Mouse (Mus musculus) 416B (cell line): Measurements from ENCODE around the gene Spata25.
A peak's percentile ranks its signal among the peaks of the same experiment; 100 is the strongest.
"Not testable (repeated sequence)": the region's sequence is repeated elsewhere in the genome, so short reads cannot be mapped to it uniquely, and the experiment has no call there.

Source experiments
- DNase-seq: peaks from one replicate; pipeline ENCODE4 v3.0.0; 2011; ENCODE audit warnings: low read depth

The Spata25 gene

DNA sequence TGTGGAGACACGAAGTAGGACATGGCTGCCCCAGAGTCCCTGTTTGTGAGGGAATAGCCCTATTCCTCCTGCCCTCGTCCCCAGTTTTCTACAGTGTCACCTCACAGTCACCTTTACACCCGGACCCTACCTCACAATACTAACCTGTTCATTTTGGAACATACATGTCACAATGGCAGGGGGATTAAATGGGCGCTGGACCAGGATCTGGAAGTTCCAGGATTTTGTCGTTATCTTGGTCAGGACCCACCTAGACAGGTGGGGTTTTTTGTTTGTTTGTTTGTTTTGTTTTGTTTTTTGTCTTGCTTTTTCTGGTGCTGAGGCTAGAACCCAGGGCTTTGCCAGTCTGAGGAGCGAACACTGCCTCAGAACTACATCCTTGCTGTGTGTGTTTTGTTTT, at the start of gene Spata25:
TSS of gene Spata25 (minus strand) at position 101 of the 400 bp plus-strand sequence.
- no peak for DNase-seq

DNA sequence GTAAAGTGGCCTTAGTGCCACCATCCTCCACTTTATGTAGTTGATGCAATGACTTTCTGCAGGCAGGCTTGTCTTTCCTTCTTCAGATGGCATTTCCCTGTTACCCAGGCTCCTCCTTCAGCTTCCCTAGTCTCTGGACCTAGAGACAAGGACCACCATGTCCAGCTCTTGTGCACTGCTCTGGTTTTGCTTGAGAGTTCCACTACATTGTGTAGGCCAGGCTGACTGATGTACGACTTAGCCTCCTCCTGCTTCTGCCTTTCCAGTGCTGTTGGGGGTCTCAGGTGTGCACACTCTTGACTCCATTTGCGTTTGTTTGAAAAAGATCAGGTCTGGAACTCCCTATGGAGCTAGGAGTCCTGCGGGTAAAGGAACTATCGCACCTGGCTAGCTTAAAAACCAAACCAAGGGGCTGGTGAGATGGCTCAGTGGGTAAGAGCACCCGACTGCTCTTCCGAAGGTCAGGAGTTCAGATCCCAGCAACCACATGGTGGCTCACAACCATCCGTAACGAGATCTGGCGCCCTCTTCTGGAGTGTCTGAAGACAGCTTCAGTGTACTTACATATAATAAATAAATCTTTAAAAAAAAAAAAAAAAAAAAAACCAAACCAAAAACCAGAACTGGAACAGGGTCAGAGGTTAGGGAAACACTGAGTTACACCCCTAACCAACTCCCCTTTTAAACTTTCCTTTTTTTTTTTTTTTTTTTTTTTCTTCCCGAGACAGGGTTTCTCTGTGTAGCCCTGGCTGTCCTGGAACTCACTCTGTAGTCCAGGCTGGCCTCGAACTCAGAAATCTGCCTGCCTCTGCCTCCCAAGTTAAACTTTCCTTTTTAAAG, 49.3 kb upstream of the Spata25 start:
- not testable (repeated sequence) for DNase-seq

DNA sequence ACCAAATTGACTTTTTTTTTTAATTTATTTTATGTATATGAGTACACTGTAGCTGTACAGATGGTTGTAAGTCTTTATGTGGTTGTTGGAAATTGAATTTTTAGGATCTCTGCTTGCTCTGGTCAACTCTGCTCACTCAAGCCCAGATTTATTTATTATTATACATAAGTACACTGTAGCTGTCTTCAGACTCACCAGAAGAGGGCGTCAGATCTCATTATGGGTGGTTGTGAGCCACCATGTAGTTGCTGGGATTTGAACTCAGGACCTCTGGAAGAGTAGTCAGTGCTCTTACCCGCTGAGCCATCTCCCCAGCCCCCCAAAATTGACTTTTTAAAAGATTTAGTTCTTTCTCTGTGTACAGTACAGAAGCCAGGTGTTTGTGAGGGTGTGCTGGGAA, 47.3 kb upstream of the Spata25 start:
- DNase-seq = not testable (repeated sequence)

DNA sequence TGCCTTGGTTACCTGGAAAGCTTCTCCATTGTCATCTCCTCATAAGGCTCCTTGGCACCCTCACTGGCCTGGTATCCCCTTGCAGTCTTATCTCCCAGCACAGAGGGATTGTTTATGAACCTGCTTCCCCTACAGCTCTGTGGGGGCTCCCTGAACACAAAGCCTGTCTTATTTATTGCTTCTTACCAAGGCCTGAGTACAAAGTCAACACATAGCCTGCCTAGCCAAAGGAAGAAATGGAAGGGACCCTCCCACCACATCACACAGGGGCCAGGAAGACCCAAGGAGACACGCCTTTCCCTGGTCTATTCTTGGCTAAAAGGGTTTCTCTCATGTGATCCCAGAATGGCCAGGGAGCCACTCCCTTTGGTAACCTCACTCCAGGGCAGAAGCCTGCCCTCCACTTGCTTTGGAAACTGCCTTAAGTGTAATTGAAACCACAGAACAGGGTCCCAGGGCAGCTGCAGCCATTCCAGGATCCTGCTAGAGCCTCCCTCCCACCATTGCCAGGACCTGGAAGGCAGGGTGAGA, 46.0 kb upstream of the Spata25 start:
- DNase-seq = no peak

- DNase-seq = no peak
Measured at GRCm38 (mm10) chr2:164873621-164874020, 45.3 kb upstream of the Spata25 start.

GRCm38 (mm10) chr2:164871602-164872303, 43.4 kb upstream of the Spata25 start:
- DNase-seq = no peak

DNA sequence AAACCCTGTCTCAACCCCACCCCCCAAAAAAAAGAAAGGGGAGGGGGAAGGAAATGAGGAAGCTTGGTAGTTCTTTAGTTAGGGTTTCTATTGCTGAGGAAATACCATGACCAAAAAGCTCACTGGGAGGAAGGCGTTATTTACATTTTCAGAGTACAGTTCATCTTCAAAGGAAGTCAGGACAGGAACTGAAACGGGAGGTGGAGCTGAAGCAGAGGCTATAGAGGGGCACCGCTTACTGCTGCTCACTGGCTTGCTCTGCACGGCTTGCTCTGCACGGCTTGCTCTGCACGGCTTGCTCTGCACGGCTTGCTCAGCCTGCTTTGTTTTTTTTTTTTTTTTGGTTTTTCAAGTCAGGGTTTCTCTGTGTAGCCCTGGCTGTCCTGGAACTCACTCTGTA, 40.2 kb upstream of the Spata25 start:
- DNase-seq = peak; percentile 50

DNA sequence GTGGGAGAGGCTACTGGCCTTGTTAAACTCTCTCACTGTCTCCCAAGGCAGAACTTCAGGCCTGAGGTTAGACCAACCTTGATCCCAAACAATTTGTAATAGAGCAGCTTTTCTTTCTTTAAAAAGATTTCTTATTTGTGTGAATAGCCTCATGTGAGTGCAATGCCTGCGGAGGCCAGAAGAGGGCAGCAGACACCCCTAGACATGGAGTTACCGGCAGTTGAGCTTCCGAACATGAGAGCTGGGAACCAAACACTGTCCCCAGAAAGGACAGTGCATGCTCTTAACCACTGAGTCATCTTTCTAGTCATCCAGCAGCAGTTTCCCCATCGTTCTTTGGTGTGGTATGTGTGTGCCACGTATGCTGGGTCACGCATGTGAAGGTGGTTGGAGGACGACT, 39.2 kb upstream of the Spata25 start:
- peak; percentile 41 for DNase-seq

DNA sequence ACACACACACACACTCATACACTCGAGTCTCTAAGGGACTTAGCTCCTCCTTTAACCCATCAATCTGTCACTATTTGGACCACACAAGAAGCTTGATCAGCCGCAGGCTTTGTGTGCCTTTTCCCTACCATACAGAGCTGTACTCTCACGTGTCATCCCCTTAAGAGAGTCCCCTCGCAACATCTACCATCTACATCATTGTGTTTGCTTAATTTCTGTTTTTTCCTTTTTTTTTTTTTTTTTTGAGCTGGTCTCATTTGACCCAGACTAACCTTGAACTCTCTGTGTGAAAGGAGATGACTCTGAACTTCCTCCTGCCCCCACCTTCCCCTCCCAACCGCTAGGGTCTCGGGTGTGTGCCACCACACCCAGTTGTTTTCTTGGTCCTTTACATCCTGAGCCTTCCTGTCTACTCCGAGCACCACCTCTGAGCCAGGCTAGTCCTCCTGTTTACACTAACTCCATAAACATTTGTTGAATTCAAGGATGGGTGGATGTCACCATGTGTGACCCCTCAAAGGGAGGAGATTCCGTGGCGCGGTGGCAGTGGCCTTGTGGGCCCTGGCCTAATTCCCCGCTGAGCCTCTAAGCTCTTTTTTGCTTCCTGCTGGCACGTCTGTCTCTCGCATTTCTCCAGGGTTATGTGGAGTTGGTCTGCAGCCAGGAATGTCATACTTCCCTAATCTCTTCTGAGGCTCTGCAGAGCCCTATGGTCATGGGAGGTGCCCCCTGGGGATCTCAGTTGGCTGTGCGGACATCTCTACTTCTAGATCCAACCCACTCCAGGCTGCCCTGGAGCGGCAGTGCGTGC, 38.6 kb upstream of the Spata25 start:
- DNase-seq = peak; percentile 52

DNA sequence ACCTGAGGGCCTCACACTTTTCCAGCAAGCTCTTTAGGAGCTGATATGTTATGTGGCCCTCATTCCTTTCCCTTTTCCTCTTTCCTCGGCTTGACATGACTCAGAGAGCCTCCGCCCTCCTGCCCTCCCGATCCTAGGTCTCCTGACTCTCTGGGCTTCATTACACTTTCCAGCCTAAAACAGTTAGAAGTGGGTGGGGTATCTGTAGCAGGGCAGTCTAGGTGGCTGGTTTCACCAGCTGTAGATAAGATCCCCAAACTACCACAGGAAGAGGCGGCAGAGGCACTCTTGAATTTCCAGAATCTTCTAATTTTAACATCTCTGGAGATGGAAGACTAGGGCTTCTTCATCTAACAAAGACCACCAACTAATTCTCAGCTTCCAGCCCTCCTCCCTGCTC, 36.3 kb upstream of the Spata25 start:
- DNase-seq = no peak

- not testable (repeated sequence) for DNase-seq
Measured at GRCm38 (mm10) chr2:164863411-164863810, 35.1 kb upstream of the Spata25 start.

GRCm38 (mm10) chr2:164862179-164862861, 34.0 kb upstream of the Spata25 start:
- peak; percentile 61 for DNase-seq

- DNase-seq = no peak
Measured at GRCm38 (mm10) chr2:164861094-164861493, 32.8 kb upstream of the Spata25 start.

- DNase-seq = no peak
Measured at GRCm38 (mm10) chr2:164859640-164860432, 31.5 kb upstream of the Spata25 start.

- no peak for DNase-seq
Measured at GRCm38 (mm10) chr2:164859155-164859554, 30.8 kb upstream of the Spata25 start.

DNA sequence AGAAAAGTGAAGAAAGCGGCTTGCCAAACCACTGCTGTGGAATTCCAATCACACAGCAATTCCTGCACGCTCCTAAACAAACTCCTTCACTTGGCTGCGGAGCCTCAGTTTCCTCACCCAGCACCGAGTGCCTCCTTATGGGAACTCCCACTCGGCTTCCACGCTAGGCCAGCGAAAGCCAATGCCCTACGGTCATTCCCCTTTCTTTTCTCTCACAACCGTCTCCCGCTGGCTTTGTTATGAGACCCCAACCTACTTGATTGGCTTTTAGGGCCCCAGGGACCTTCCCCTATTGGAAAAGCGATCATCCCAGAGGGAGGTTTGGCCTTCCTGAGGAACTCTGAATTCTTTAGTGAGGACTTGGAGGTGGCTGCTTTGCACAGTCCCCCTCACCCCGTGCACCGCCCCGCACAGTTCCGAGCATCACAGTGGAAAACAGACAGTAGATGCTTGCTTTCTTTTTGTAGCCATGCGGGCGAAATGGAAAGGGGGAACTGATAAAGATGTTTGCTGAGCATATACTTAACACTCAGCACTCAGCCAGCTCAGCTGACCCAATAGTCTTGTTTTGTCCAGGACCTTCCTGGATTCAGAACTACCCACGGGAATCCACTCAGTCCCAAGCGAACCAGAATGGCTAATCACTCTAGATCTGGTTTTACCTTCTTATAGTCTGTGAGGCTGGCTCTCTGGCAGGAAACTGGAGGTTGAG, 29.7 kb upstream of the Spata25 start:
- no peak for DNase-seq

DNA sequence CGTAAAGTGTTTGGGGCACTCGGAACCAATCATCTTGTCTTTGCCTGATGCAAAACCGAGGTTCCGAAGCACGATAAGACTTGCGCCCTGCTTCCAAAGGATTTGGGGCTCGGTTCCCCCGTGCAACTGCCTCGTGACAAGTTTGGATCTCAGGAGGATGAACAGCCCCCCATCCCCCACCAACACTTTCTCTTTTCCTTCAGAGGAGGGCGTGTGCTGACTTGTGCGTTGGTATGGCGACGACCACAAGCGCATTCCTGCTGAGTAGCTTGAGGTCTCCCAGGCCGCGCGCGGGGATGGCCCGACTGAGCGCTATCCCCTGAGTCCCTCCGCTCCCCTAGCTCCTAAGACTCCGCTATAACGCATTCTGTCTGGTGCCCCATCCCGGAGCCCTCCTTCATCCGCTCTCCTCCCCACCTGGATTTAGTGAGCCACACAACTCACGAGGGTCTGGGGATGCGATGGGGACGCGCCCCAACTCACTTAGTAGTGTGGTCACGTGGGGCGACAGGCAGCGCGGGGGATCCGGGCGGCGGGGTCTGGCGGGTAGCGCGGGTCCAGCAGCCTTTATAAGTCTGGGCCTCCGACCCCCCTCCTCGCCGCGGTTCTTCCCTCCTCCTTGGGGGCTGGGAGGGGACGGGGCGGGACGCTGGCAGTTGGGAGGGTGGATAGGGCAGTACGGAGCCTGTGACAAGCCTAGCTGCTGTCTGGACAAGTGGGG, 28.9 kb upstream of the Spata25 start, which contains the start of gene Pltp:
TSS of gene Pltp (minus strand) at position 611 of the 721 bp plus-strand sequence.
- DNase-seq = no peak

DNA sequence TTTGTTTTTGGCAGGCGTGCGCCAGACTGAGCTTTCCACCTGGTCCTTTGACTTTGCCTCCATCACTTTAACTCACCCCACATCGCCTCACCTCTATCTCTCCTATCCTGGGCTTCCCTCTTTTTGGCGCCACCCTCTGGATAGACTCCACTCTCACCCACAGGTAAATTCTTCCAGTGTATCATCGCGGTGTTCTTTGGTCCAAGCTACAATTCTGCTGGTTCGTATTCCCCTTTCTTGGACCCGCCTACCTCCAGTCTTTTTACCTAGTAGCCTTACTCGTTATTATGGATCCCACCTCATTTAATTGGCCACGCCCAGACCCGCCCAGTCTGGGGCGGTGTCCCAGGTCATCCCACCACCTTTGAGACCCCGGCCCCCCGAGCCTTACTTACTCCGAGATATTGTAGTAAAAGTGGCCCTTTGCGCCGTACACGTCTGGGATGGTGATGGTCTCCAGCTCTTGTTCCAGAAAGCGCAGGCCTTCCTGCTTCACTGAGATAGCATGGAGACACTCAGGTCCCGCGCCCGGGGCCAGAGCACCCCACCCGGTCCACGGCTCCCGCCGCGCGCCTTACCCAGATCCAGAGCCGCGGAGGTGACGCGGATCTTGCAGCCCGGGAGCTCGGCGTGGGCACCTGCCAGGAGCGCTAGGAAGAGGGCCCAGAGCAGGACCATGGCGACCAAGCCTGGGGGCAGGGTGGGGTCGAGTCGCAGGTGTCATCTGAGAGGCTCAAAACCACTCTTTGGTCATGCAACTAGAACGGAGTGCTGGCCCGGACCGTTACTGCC, 28.2 kb upstream of the Spata25 start:
- DNase-seq = no peak
